Mouse (Mus musculus): ENCODE data around the gene Krt32.

Gene Krt32

DNA sequence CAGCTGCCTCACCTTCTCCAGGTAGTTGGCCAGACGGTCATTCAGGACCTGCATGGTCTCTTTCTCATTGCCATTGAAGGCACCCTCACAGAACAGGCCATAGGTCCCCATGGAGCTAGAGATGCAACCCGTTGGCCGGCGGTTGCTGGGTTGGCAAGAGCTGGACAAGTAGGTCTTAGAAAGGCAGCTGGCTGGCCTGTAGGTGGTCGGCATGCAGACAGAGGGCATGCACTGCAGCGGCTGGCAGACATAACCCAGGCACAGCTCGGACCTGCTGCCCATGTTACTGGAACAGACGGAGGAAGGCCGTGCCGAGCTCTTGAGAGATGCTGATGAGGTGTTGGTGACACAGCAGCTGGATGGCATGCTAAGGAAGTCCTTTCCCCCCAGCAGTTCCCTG, at the start of gene Krt32:
Krt32 (minus strand) TSS at position 366 of the 400 bp plus-strand sequence.
- DNase-seq (ENCODE audit: low spot score in 2 of 2), result no peak

DNA sequence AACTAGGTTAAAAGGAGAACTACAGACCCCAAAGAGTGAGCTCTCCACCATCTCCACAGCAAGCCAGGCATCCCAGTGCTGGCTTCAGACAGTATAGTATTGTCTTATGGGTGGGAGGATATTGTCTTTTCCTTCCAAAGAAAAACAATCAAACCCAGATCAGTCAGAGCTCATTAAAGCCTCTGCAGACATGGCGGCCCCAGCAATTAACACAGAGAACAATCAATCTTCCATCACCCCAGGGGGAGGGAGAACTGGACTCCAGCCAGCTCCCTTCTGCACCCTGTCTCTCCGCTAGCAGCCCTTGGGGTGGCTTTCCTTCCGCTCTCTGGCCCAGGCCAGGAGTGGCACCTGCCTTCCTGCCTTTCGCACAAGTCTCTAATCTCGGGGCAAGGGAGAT, 49.7 kb upstream of the Krt32 start:
- no peak for DNase-seq (ENCODE audit: low spot score in 2 of 2)

DNA sequence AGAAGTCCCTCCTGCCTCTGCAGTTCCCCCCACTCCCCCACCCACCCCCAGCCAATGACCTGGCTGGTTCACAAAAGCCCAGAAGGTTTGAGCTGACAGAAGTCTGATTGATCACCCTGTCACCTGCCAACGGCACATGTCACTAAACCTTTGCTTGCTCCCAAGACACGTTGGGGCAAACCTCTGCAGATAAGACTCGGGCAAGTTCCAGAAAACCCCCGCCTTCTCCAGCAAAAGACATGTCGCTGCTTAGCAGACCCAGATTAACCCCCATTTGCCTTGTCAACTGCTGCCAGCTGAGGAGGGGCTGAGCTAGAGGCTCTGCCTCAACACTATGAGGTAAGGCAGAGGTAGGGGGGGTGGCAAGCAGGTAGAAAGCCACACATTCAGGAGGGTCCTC, 48.5 kb upstream of the Krt32 start:
- DNase-seq (ENCODE audit: low spot score in 2 of 2), result no peak

DNA sequence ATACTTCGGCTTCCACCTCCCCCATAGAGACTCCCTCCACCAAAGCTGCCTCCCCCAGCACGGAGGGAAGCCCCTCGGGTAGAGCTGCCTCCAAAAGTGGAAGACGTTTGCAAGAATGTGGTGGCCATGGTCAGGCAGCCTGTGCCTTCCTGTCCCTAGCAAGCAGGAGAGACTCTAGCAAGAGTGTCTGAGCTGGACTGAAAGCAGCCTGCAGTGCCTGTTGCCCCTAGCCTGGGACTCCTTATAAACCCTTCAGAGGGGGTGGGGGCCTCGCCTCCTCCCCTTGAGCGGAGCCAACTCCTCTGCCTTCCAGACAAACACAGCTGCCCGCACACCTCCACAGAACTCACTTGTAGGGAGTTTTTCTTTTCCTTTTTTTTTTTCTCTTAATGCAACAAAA, 47.7 kb upstream of the Krt32 start, which contains the start of gene Krt15:
Krt15 (minus strand) TSS at position 198 of the 400 bp plus-strand sequence.
- DNase-seq (ENCODE audit: low spot score in 2 of 2), result no peak

DNA sequence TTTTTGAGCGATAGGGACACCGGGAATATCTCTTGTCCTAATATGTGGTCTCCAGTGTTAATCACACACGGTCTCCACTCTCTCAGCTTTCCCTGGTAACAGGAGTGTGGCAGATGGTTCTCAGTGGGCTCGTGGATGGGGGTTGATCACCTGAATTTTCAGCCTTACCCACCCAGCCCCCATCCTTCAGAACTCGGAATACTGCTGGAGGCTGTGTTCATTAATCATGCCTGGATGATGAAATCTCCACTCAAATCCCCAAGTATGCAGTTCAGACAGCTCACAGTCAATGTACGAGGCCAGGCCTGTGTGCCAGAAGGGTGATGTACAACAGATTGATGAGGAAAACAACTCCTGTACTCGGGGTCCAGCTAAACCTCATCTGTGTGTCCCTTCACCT, 36.9 kb upstream of the Krt32 start:
- DNase-seq (ENCODE audit: low spot score in 2 of 2), result no peak

DNA sequence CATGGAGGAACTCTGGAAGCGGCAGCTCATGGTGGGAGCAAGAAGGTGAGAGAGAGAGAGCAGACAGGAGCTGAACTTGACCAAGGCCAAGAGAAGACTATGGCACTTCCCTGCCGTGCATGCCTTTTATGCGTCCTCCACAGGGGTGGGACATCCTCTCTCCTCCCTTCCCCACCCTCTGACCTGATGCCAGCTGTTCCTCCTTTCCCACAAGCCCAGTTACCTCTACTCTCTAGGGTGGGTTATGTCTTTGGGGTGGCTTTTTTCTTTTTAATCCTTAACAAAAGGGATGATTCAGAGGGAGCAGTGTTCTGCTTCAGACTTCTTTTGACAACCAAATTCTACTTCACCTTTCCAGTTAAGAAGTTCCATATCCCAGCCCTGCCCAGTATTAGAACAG, 33.4 kb upstream of the Krt32 start, which contains the start of gene Krt13:
Krt13 (minus strand) TSS at position 101 of the 400 bp plus-strand sequence.
- DNase-seq (ENCODE audit: low spot score in 2 of 2), result no peak

DNA sequence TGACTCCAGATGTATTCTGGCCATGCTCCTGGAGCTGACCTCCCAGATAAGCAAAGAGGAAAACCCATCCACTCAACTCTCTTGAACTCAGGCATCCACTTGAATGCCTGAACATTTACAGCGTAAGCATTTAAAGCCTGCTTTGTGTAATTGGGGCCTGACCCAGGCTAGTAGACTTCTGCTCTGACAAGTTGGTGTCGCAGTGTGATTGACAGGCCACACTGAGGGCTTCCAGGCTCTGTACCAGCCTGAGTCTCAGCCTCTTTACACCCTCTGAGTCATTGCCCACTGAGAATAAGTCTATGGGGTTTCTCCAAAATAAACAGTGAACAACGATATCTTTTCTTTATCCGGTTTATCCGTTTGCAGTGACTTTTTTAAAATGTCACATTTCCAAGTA, 32.3 kb upstream of the Krt32 start:
- DNase-seq (ENCODE audit: low spot score in 2 of 2), result no peak

DNA sequence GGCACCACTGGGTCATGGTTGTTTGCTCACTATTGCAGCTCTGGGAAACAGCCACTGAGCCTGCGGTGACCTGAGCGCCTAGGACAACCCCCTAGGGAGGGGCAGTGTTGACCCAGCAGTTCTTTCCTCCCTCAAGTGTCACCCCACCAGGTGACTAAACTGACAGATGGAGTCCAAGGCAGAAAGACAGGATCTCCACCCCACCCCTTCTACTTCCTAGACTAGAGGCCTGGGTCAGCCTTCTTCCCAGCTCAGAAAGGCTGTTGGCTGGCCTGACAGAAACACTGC, 25.7 kb upstream of the Krt32 start:
- no peak for DNase-seq (ENCODE audit: low spot score in 2 of 2)

DNA sequence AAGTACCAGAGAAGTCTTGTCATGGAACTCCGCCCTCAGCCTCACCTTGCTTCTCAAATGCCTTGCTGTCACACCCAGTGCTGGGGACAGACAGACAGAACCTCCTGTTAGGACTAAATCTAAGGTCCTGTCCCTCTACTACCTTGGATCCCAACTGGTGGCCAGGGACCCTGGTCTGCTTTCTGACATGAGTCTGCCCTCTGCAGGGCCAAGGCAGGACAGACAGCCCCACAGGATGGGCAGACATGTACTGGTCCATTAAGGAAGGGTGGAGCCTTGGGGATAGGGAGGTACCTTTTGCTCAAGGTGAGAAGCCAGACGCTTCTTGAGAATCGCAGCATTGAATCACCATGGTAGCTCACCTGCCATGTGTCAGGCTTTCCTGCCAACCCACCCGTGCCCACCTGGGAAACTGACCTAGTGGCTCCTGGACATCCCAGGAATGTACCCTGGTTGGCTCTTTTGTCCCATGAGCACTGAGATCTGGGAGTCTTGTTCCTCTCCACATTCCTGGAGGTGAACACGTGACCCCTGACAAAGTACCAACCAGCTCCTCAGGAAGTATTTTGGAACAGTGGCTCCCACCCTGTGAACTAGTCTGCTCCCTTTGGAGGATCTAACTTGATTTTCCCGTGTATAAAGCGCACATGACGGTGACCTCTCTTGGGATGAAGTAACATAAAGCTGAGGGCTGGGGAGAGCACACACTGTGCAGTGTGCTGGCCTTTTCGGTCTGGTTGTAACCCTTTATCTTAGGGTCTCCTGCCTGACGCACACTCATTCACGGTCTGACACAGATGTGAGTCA, 25.1 kb upstream of the Krt32 start:
- no peak for DNase-seq (ENCODE audit: low spot score in 2 of 2)

DNA sequence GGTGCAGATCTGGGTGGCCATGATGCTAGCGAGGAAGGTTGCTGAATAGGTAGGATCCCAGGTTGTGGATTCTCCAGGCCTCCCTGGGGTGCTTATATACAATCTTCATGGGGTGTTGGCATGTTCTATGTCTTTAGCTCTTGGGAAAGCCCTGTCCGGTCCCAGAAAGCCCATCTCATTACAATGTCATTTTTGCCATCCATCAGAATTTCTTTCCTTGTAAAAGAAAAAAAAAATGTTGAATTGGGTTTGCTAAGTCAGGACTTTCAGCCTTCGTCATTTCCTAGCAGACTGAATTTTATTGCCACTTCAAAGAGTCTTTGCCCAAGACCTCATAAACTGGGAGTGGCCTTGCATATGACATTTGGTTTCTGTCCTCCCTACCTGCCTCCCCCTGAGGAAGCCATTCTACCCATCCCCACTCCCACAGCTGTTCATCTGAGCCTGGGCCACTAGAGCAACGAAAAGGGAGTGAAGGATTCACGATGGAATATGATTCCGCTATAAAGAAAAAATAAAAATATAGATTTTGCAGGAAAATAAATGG, 17.6 kb upstream of the Krt32 start, which contains the start of gene Krt36:
Krt36 (minus strand) TSS at position 51 of the 547 bp plus-strand sequence.
- no peak for DNase-seq (ENCODE audit: low spot score in 2 of 2)

DNA sequence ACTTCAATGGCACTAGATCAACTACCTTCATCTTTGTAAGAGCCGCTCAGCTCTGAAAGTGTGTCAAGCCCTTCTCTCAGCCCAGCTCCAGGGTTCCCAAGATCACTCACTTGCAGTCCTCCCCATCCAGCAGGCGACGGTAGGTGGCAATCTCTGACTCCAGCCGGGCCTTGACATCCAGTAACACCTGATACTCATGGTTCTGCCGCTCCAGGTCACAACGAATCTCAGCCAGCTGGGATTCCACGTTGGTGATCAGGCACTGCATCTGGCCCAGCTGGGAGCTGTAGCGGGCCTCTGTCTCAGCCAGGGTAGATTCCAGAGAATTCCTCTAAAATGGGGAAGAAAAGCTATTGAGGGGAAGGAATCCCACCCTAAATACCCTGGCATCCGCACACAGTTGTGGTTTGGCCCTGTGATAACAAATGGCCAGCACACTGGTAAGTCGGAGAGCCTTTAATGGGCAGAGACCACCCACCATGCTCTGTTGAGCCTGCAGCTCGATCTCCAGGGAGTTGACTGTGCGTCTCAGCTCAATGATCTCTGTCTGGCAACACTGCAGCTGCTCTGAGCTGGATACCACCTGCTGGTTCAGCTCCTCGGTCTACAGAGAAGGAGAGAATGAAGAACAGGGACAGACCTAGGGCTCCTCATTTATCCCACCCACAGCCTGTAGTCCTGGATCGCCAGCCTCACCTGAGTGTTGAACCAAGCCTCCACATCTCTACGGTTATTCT, 14.8 kb upstream of the Krt32 start:
- no peak for DNase-seq (ENCODE audit: low spot score in 2 of 2)

DNA sequence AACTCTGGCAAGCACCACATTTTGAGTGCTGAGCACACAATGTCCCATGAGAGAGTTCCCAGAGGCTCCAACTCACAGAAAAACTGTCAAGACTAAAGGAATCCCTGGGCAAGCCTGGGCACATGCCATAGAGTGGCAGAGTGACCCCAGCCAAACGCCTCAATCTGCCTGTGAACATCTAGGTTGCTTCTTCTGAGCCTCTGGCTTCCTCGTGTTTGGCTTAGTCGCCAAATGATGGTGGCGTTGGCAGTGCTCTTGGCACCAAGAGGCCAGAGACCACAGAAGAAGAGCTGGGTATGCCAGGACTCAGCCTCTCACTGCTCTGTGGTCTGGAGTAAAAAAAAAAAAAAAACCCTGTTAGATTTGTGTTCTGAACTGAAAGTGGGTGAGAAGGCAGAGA, 12.4 kb upstream of the Krt32 start:
- DNase-seq (ENCODE audit: low spot score in 2 of 2), result no peak

DNA sequence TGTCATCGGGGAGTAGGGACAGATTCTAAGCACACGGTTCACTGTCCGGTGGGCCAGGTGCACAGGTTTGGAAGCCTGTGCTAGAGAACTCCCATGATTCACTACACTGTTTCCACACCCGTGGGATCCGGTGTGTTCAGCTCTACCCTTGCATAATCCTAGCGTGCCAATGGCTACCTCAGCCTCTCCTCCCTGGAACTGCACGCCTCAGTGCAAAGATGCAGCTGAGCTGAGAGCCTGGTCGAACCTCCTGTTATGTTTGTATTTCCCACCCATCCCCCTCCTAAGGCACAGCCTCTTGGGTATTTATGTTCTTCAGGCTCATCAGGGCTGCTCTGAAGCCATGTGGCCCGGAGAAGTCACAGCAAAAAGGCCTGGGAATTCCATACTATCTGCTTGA, 9.8 kb upstream of the Krt32 start:
- DNase-seq (ENCODE audit: low spot score in 2 of 2), result no peak

DNA sequence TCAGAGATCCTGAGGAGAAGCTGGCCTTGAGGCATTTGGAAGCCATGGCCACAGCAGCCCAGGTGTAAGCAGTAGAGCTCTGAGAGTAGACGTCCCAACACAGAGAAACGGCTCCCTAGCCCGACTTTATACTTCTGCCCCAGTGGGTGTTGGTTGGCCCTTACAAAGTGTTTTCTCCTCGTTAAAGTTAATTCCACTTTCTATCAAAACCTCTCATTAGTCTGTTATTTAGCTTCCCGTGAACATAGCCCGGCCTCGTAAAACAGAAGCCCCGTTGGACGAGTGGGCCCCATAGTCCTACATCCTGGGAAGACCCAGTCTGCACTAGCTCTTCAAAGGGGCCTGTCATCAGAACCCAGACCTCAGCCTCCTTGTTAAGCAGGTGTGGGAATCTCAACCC, 8.1 kb upstream of the Krt32 start, which contains the start of gene Krt35:
Krt35 (minus strand) TSS at position 101 of the 400 bp plus-strand sequence.
- no peak for DNase-seq (ENCODE audit: low spot score in 2 of 2)

DNA sequence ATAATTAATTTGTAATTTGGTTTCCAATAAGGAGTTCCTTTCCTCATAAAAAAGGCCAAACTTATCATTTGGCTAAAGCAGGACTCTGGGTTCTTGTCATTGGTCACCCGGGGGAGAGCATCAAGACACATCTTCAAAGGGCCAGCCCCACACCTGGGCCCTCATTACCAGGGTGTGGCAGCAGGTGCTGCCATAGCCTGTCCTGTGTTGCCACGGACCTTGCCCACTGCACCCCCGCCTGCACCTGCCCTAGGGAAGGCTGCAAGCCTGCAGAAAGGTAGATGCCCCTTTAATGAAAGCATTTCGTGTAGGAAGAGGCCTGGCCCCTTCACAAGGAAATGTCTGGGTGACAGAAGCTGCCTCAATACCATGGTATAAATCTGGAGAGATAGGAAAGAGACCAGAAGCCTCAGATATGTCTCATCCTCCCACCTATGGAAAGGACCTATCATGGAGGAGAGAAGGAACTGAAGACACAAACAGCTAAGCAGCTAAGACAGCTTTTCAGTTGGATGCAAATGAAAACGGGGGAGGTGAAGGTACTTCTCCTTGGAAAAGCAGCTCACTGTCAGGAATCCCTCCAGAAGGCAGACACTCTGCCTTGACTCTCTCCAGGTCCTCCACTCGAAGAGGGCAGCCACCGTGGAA, 476 bp upstream of the Krt32 start:
- no peak for DNase-seq (ENCODE audit: low spot score in 2 of 2)

DNA sequence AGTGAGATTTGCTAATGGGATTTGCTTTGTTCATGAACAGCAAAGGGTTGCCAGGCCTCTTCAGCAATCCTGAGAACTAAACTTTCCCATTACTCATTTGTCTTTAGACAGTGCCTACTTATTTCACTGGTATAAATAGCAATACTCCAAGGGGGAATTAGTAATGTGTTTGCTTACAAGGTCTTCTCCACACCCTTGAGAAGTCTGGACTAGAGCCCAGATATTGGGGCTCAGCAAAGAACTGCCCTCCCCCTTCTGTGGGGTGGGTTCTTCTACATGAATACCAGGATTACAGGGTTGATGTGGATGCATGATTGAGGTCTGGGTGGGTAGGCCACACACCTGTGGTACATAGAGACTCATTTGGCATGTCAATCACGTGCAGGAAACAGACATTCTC, 14.2 kb downstream of the Krt32 start:
- DNase-seq (ENCODE audit: low spot score in 2 of 2), result no peak

DNA sequence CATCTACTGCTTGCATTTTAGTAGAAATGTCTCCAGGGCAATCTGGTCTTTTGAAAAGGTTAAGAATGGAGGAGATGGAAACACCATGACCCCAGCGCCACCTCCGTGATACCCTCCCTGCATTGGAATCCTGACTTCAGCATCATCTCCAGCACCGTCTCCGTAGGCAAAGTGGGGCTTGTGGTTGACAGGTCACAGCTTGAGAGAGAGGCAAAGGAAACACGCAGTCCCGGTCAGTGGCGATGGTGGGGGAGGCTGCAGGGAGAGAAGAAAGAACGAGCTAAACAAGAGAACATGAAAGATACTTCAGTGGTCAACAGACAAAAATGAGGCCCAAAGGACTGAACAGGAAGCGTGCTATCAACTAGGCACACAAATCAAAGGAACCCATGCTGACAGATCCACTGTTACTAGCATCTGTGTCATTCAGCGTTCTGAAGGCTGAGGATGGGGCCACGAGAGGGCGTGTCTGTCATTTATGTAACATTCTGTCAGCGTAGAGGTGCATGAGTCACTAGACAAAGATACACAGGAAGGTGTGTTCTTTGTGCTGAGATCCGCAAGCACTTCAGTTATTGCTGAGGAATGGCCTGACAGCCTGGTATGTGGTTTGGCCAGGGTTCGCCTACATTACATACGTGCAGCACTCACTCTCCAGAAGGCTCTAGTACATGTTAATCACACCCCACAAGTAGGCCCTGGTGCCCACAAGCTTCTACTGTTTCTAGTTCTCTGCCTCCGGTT, 20.6 kb downstream of the Krt32 start:
- DNase-seq (ENCODE audit: low spot score in 2 of 2), result no peak

DNA sequence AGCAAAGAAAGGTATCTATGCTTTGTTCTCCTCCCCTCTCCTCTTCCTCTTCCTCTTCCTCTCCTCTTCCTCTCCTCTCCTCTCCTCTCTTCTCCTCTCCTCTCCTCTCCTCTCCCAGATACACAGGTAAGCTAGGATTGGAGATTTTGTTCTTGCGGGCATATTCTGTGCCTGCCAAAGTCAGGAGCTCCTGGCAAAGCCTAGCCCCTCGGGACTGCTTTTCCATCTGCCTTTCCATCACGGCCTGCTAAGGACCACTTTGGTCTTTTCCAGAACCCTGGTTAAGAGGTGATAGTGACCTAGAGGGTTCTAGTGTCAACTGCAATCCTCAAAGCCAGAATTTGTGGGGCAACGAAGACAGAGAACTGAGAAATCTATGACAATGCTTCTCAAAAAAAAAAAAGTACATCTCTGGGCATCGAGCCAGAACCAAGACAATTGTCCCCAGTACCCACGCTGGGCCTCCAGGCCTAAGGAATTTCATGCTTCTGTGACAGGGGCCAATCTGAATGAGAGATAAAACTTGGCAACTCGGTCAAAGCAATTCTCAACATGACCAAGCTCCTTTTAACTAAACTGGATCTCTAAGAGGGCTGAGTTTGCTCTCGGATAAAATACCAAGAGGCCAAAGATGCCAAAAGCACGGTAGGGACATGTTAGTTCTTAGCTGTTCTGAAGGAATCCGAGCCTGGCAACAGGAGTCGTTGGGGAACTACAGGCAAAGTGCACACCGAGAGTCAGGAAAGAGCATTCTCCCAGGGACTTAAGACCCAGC, 21.6 kb downstream of the Krt32 start:
- no peak for DNase-seq (ENCODE audit: low spot score in 2 of 2)

DNA sequence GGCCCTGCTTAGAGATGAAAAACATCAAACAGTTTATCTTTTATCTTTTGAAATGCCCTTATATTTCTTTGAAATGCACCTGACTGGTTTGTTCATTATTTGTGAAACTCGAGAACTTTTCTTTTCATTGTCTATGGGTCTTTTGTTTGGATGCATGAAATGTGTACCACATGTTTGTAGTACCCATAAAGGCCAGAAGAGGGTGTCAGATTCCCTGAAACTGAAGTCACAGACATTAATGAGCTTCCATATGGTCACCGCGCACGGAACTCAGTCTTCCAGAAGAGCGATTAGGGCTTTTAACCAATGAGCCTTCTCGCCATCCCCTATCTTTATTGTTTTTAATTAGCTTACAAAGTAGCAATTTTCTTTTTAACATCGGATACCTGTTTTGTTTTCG, 29.2 kb downstream of the Krt32 start:
- DNase-seq (ENCODE audit: low spot score in 2 of 2), result no peak

DNA sequence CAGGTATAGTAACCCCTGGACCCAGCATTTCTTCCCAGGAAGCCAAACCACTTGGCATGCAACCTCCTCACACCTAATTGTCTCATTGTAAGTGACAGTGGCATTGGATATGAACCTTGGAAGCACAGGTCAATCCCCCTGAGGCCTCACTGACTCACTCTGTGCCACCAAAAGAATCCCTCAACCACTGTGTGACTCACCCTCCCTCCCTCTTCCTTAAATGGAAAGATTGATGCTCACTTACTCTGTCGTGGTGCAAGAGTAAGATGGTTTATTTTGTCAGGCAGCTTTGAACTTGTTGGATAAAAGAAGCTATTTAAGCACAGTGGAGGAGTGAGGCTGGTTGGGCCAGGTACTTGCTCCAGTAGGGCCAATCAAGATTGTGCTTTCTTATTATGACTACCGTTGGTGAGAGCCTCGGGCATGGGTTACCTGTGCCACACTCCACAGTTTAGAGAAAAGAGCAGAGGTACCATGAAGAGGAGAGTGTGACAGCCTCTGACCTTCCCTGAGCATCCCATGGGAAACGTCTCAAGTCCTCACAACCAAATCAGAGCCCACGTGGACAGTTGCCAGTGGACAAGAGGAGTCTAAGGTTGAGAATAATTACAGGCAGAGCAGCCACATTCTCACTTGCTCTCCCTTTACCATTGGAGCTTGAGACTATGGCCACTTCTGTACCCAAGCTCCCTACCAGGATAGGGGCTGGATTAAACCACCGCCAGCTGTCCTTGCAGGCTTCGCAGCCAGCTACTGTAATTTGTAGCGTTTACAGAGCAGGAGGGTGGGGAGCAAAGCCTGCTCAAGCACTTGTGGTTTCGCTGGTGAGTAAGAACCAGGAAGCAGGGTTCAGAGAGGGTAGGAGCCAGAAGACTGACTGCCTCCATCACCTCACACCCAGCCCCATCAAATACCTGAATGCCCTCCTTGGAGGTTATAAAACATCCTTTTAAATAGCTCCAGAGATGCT, 32.1 kb downstream of the Krt32 start:
- no peak for DNase-seq (ENCODE audit: low spot score in 2 of 2)

Measured in frontal cortex, postnatal 25 days (tissue).